Mouse (Mus musculus) CH12.LX (cell line): ENCODE results near the gene Elf1. TPM values are rescaled to one million over a fixed set of nuclear protein-coding genes. Genes with fewer than 3 reads are reported as not detected.

Source experiments
- DNase-seq: peaks from one replicate; pipeline ENCODE4 v3.0.0-alpha.2; 2013; ENCODE audit errors: extremely low read depth
- H3K27ac ChIP-seq: 2 replicates; pipeline ENCODE4 v1.5.1; 2012; ENCODE audit warnings: low read depth, mild to moderate bottlenecking, control low read depth, moderate library complexity; ENCODE audit not compliant: insufficient read depth
- H3K27me3 ChIP-seq: replicated peaks from 2 replicates; pipeline ENCODE3; 2012; ENCODE audit warnings: inconsistent platforms
- H3K36me3 ChIP-seq, 2 experiments: replicated peaks in 1 of 2; 2 replicates each; pipeline versions ENCODE3 to v1.6.1; 2012; ENCODE audit warnings: inconsistent platforms in 1 of 2, low read length in 1 of 2, mild to moderate bottlenecking in 1 of 2, mixed read lengths in 1 of 2, moderate library complexity in 1 of 2; ENCODE audit not compliant: control insufficient read depth in 1 of 2, insufficient read depth in 1 of 2
- H3K4me1 ChIP-seq, 2 experiments: 2 replicates each; pipeline ENCODE4 v1.6.1; 2012; ENCODE audit warnings: inconsistent platforms in 1 of 2, moderate library complexity in 1 of 2; ENCODE audit not compliant: insufficient read depth in 2 of 2, control insufficient read depth in 1 of 2
- H3K4me2 ChIP-seq: 2 replicates; pipeline ENCODE4 v1.6.1; 2012; ENCODE audit warnings: low read depth, mild to moderate bottlenecking, control low read depth; ENCODE audit not compliant: poor library complexity, insufficient read depth, severe bottlenecking
- H3K4me3 ChIP-seq, 3 experiments: fragments of 150-350 bp in 1 of 3; sonication (generic) in 1 of 3; replicated peaks in 1 of 3; 2 replicates each; pipeline versions ENCODE3 to v1.5.1; 2011 to 2012; ENCODE audit warnings: low read depth in 2 of 3, low read length in 2 of 3, mild to moderate bottlenecking in 2 of 3, moderate library complexity in 2 of 3, control low read depth in 1 of 3, improper control_type of control experiment in 1 of 3, inconsistent platforms in 1 of 3, mixed read lengths in 1 of 3; ENCODE audit not compliant: poor library complexity in 1 of 3
- H3K79me2 ChIP-seq: replicated peaks from 2 replicates; pipeline ENCODE4 v1.6.1; 2012; ENCODE audit warnings: mild to moderate bottlenecking, moderate library complexity; ENCODE audit not compliant: control insufficient read depth, poor library complexity, insufficient read depth, severe bottlenecking; ENCODE audit errors: extremely low read depth
- H3K9ac ChIP-seq: 2 replicates; pipeline ENCODE4 v1.6.1; 2012; ENCODE audit warnings: low read depth, mild to moderate bottlenecking, control low read depth, moderate library complexity; ENCODE audit not compliant: insufficient read depth
- H3K9me3 ChIP-seq: replicated peaks from 2 replicates; pipeline ENCODE3; 2012; ENCODE audit warnings: low read length, inconsistent platforms, mixed read lengths
- BHLHE40 ChIP-seq: IDR thresholded peaks from 2 replicates; pipeline ENCODE4 v1.6.1; 2011; ENCODE audit warnings: mild to moderate bottlenecking, low read depth, low read length, improper control_type of control experiment
- CHD1 ChIP-seq: IDR thresholded peaks from 2 replicates; pipeline ENCODE4 v1.6.1; 2012; ENCODE audit warnings: low read depth, low read length, improper control_type of control experiment, inconsistent platforms
- EP300 ChIP-seq: IDR thresholded peaks from 2 replicates; pipeline ENCODE4 v1.6.1; 2011; ENCODE audit warnings: low read length, improper control_type of control experiment
- ETS1 ChIP-seq: conservative IDR thresholded peaks from 2 replicates; pipeline ENCODE4 v1.6.1; 2012; ENCODE audit warnings: low read depth, mild to moderate bottlenecking, inconsistent platforms, low read length, improper control_type of control experiment, moderate library complexity
- IRF4 ChIP-seq: IDR thresholded peaks from 2 replicates; pipeline ENCODE4 v1.6.1; 2014; ENCODE audit warnings: low read depth, mild to moderate bottlenecking, inconsistent platforms, low read length, improper control_type of control experiment
- JUN ChIP-seq: IDR thresholded peaks from 2 replicates; pipeline ENCODE4 v1.6.1; 2011; ENCODE audit warnings: low read depth, mild to moderate bottlenecking, low read length, improper control_type of control experiment, moderate library complexity; ENCODE audit not compliant: insufficient read depth
- JUND ChIP-seq: conservative IDR thresholded peaks from 2 replicates; pipeline ENCODE4 v1.6.1; 2011; ENCODE audit warnings: low read depth, low read length, improper control_type of control experiment
- KAT2A ChIP-seq: IDR thresholded peaks from 2 replicates; pipeline ENCODE4 v1.6.1; 2012; ENCODE audit warnings: low read length, improper control_type of control experiment, inconsistent platforms; ENCODE audit not compliant: insufficient replicate concordance
- MAFK ChIP-seq: IDR thresholded peaks from 2 replicates; pipeline ENCODE4 v1.6.1; 2011; ENCODE audit warnings: low read length, improper control_type of control experiment; ENCODE audit not compliant: insufficient replicate concordance
- MAX ChIP-seq: IDR thresholded peaks from 2 replicates; pipeline ENCODE4 v1.6.1; 2011; ENCODE audit warnings: low read length, improper control_type of control experiment
- MEF2A ChIP-seq: IDR thresholded peaks from 2 replicates; pipeline ENCODE4 v1.6.1; 2014; ENCODE audit warnings: low read depth, mild to moderate bottlenecking, inconsistent platforms, low read length, improper control_type of control experiment, borderline replicate concordance
- MXI1 ChIP-seq: IDR thresholded peaks from 2 replicates; pipeline ENCODE4 v1.6.1; 2011; ENCODE audit warnings: mild to moderate bottlenecking, low read depth, low read length, improper control_type of control experiment
- MYC ChIP-seq: IDR thresholded peaks from 2 replicates; pipeline ENCODE4 v1.6.1; 2011; ENCODE audit warnings: low read depth, mild to moderate bottlenecking, improper control_type of control experiment, low read length
- RCOR1 ChIP-seq: conservative IDR thresholded peaks from 2 replicates; pipeline ENCODE4 v1.6.1; 2012; ENCODE audit warnings: low read depth, mild to moderate bottlenecking, inconsistent platforms, low read length, improper control_type of control experiment
- SIN3A ChIP-seq: IDR thresholded peaks from 2 replicates; pipeline ENCODE4 v1.6.1; 2012; ENCODE audit warnings: low read length, improper control_type of control experiment, inconsistent platforms
- TBP ChIP-seq: conservative IDR thresholded peaks from 2 replicates; pipeline ENCODE4 v1.6.1; 2011; ENCODE audit warnings: low read depth, low read length, improper control_type of control experiment
- UBTF ChIP-seq: IDR thresholded peaks from 2 replicates; pipeline ENCODE4 v1.6.1; 2012; ENCODE audit warnings: low read depth, mild to moderate bottlenecking, inconsistent platforms, low read length, improper control_type of control experiment, moderate library complexity
- USF1 ChIP-seq: IDR thresholded peaks from 2 replicates; pipeline ENCODE4 v1.6.1; 2014; ENCODE audit warnings: low read depth, mild to moderate bottlenecking, inconsistent platforms, low read length, improper control_type of control experiment
- USF2 ChIP-seq: conservative IDR thresholded peaks from 2 replicates; pipeline ENCODE4 v1.6.1; 2011; ENCODE audit warnings: low read depth, low read length, improper control_type of control experiment
- ZMIZ1 ChIP-seq: IDR thresholded peaks from 2 replicates; pipeline ENCODE4 v1.6.1; 2012; ENCODE audit warnings: low read depth, mild to moderate bottlenecking, inconsistent platforms, low read length, improper control_type of control experiment
- dilution Hi-C: fragments of 300-500 bp; cut with MboI; formaldehyde crosslinking; loops from 2 replicates; pipeline ENCODE4 v1.14.3; 2020; ENCODE audit warnings: low sequenced_read_pairs; ENCODE audit not compliant: extremely low pct_unique_long_range_greater_than_20kb, extremely low pct_ligation_motif_present
- in situ Hi-C: fragments of 300-500 bp; cut with MboI; formaldehyde crosslinking; loops from 3 replicates; pipeline ENCODE4 v1.14.3; 2019; ENCODE audit warnings: low sequenced_read_pairs, low pct_ligation_motif_present, low pct_unique_long_range_greater_than_20kb, mixed read lengths
- polyA plus RNA-seq: library from polyadenylated mRNA; unstranded; fragments of >175 nt; gene quantifications from 2 replicates; pipeline ENCODE4 v1.2.1, GENCODE M21; 2012; ENCODE audit warnings: low read depth; ENCODE audit not compliant: insufficient read length
- total RNA-seq, 2 experiments: library from RNA; depleted of rRNA; stranded (reverse); fragments of 300-350 nt in 1 of 2; fragments of >200 nt in 1 of 2; gene quantifications; 2 replicates each; pipeline ENCODE4 v1.2.3; 2012 to 2014

The Elf1 gene
- total and polyA plus RNA-seq, 3 experiments, result 37.1 to 71.7 (median 54.4) TPM

DNA sequence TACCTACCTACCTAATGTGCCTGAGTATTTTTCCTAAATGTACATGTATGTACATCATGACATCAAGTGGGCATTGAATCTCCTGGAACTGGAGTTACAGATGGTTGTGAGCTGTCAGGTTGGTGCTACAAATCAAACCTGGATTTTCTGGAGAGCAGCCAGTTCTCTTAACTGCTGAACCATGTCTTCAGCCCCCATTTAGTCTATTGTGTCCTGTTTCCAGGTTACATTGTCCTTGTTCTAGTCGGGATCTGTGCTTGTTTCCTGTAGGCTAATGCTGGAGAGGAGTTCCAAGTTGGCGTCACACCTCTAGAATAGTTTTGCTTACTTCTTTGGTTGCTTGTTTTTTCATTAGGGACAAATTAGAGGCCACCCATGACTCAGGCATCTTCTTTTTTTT lies 124.9 kb downstream of the Elf1 start:
- dilution Hi-C loops, result no loop called here
- TF ChIP-seq USF1 (no peak), MAFK (peak; percentile 29; the same call in 1 of the 2 replicates)
- Histone ChIP-seq H3K9me3 (no peaks in the 10 kb centered on the region), H3K4me3 (no peak overlapping the region), H3K27ac (no peak overlapping the region), H3K4me2 (no peak overlapping the region), H3K79me2 (no peaks in the 10 kb centered on the region), H3K4me1 (peaks cover 2 to 25% of the 10 kb centered on the region in 2 experiments; a peak in 3 of 4 replicates), H3K9ac (no peak overlapping the region), H3K27me3 (no peaks in the 10 kb centered on the region), H3K36me3 (peaks cover 44 to 81% of the 10 kb centered on the region in 2 experiments)
- in situ Hi-C loops, result loop anchor here (25.0 kb wide), 2 partner anchors 281 to 606 kb away; no protein-coding TSS in a partner anchor
- DNase-seq, result peak; percentile 58

DNA sequence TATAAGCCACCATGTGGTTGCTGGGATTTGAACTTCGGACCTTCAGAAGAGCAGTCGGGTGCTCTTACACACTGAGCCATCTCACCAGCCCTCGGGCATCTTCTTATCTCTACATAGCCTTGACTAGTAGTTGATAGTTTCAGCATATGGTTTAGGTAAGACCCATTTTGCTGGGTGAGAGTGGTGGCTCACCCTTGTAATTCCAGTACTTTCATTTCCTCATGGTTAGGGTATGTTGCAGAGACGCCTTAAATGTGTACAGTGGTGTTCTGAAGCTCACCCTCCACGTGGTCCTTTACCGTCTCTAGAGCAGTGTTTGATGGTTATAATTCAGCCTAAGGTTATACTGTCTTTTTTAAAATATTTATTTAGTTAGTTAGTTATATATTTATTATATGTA lies 125.4 kb downstream of the Elf1 start:
- in situ Hi-C loops (loop anchor here (25.0 kb wide), 2 partner anchors 281 to 606 kb away; no protein-coding TSS in a partner anchor), dilution Hi-C loops (no loop called here)
- no peak for TF ChIP-seq MEF2A
- peak; percentile 66 for TF ChIP-seq JUN
- peak; percentile 95 for TF ChIP-seq TBP
- TF ChIP-seq KAT2A, result no peak
- peak; percentile 17; the same call in 1 of the 2 replicates for TF ChIP-seq MAFK
- TF ChIP-seq SIN3A, result peak; percentile 48; the same call in 1 of the 2 replicates
- no peak for TF ChIP-seq CHD1
- 0 out of 2 replicates have a peak, but pooled peaks have one; percentile 13 for TF ChIP-seq USF2
- TF ChIP-seq EP300, result peak; percentile 93
- peak; percentile 98 for TF ChIP-seq MYC
- TF ChIP-seq JUND, result peak; percentile 84
- peak; percentile 15; the same call in 1 of the 2 replicates for TF ChIP-seq ETS1
- TF ChIP-seq BHLHE40, result peak; percentile 20; the same call in 1 of the 2 replicates
- TF ChIP-seq IRF4, result peak; percentile 95
- TF ChIP-seq MXI1, result peak; percentile 76
- peak; percentile 15; the same call in 1 of the 2 replicates for TF ChIP-seq USF1
- peak; percentile 94 for TF ChIP-seq MAX
- TF ChIP-seq UBTF, result no peak
- TF ChIP-seq ZMIZ1, result no peak
- peak; percentile 72; the same call in 1 of the 2 replicates for TF ChIP-seq RCOR1
- Histone ChIP-seq H3K79me2 (no peaks in the 10 kb centered on the region), H3K36me3 (peaks cover 45 to 81% of the 10 kb centered on the region in 2 experiments), H3K9ac (no peak overlapping the region), H3K4me3 (no peak overlapping the region), H3K27ac (no peak overlapping the region), H3K4me2 (no peak overlapping the region), H3K4me1 (peaks cover 2 to 25% of the 10 kb centered on the region in 2 experiments; a peak in 3 of 4 replicates), H3K9me3 (no peaks in the 10 kb centered on the region), H3K27me3 (no peaks in the 10 kb centered on the region)
- peak; percentile 74 for DNase-seq
